Mouse (Mus musculus) layer of hippocampus, adult 8-10 months (tissue): ENCODE measurements around the gene Gnaq. TPM values are rescaled to one million over a fixed set of nuclear protein-coding genes. Genes with fewer than 3 reads are reported as not detected.
A peak's percentile ranks its signal among the peaks of the same experiment; 100 is the strongest.

Experiments
- DNase-seq, 2 experiments: peaks; one replicate each; pipeline ENCODE4 v3.0.0; 2022; ENCODE audit warnings: low spot score in 2 of 2
- total RNA-seq, 4 experiments: library from RNA; stranded (reverse); gene quantifications; 2 replicates each; pipeline ENCODE4 v1.2.4; 2022

Gene Gnaq
- total RNA-seq, 4 experiments from 2014 or later = 169 to 195 (median 180) TPM

- DNase-seq = no peak
Measured at GRCm38 (mm10) chr19:16366465-16367063, 233.9 kb downstream of the Gnaq start.

GRCm38 (mm10) chr19:16367218-16367617 is 234.6 kb downstream of the Gnaq start:
- peak in 1 of 2 experiments; percentile 24 for DNase-seq

- DNase-seq = no peak
Measured at GRCm38 (mm10) chr19:16371680-16372079, 239.0 kb downstream of the Gnaq start.

GRCm38 (mm10) chr19:16372752-16373486 is 240.3 kb downstream of the Gnaq start:
- DNase-seq = no peak

GRCm38 (mm10) chr19:16375881-16376280 is 243.2 kb downstream of the Gnaq start:
- DNase-seq = no peak

GRCm38 (mm10) chr19:16378565-16378964 is 245.9 kb downstream of the Gnaq start:
- DNase-seq = no peak

- no peak for DNase-seq
Measured at GRCm38 (mm10) chr19:16379687-16380086, 247.1 kb downstream of the Gnaq start.

- no peak for DNase-seq
Measured at GRCm38 (mm10) chr19:16382392-16382791, 249.8 kb downstream of the Gnaq start.

- no peak for DNase-seq
Measured at GRCm38 (mm10) chr19:16383127-16383526, 250.5 kb downstream of the Gnaq start.

- no peak for DNase-seq
Measured at GRCm38 (mm10) chr19:16384094-16384493, 251.5 kb downstream of the Gnaq start.

GRCm38 (mm10) chr19:16384957-16385356 is 252.3 kb downstream of the Gnaq start:
- no peak for DNase-seq

- peak in 1 of 2 experiments; percentile 34 for DNase-seq
Measured at GRCm38 (mm10) chr19:16386514-16386913, 253.9 kb downstream of the Gnaq start.

- DNase-seq = no peak
Measured at GRCm38 (mm10) chr19:16390192-16390795, 257.7 kb downstream of the Gnaq start.

GRCm38 (mm10) chr19:16394381-16394780 is 261.8 kb downstream of the Gnaq start:
- no peak for DNase-seq

GRCm38 (mm10) chr19:16403101-16403500 is 270.5 kb downstream of the Gnaq start:
- no peak for DNase-seq

GRCm38 (mm10) chr19:16407727-16408126 is 275.1 kb downstream of the Gnaq start:
- no peak for DNase-seq

- DNase-seq = no peak
Measured at GRCm38 (mm10) chr19:16411302-16411701, 278.7 kb downstream of the Gnaq start.

- DNase-seq = no peak
Measured at GRCm38 (mm10) chr19:16418086-16418663, 285.5 kb downstream of the Gnaq start.

- DNase-seq = no peak
Measured at GRCm38 (mm10) chr19:16425596-16425995, 293.0 kb downstream of the Gnaq start.

- DNase-seq = no peak
Measured at GRCm38 (mm10) chr19:16431368-16431767, 298.7 kb downstream of the Gnaq start.

- no peak for DNase-seq
Measured at GRCm38 (mm10) chr19:16434879-16435278, 302.2 kb downstream of the Gnaq start.

- no peak for DNase-seq
Measured at GRCm38 (mm10) chr19:16435531-16436231, 303.1 kb downstream of the Gnaq start, which contains the start of gene Gna14. Gene Gna14, plus strand, starts transcription at chr19:16435762.
